Mouse (Mus musculus): ENCODE measurements at regions not wholly inside any gene's neighbourhood (a gene's known extent, or its start where the extent isn't known, plus 50 kb on each side); places are given as distances from the start of the nearest gene placed in this dataset.

- DNase-seq (ENCODE audit: low spot score), result no peak
- no peaks in the 10 kb centered on the region for H3K27me3 ChIP-seq (ENCODE audit: insufficient read depth, poor library complexity, severe bottlenecking)
These were observed 109.4 kb upstream of the Arid2 start for GRCm38 (mm10) chr15:96177911-96178310.

GRCm38 (mm10) chr15:96178374-96179109 is 108.8 kb upstream of the Arid2 start:
- Histone ChIP-seq H3K9me3 (no peaks in the 10 kb centered on the region), H3K36me3 (no peaks in the 10 kb centered on the region), H3K27me3 (ENCODE audit: insufficient read depth, poor library complexity, severe bottlenecking) (no peaks in the 10 kb centered on the region), H3K4me1 (replicated peaks) (0 out of 2 replicates have a peak, but pooled peaks cover 2% of the 10 kb centered on the region), H3K4me3 (no peak overlapping the region), H3K27ac (no peak overlapping the region)
- 79% methylated on average over 8 of the region's 8 CpGs for WGBS
- no peak for DNase-seq (ENCODE audit: low spot score)

More at GRCm38 (mm10) chr15:96177911-96178310, 109.4 kb upstream of the Arid2 start:
- H3K4me3 ChIP-seq, result no peak overlapping the region
- H3K27ac ChIP-seq, result no peak overlapping the region
- H3K4me1 ChIP-seq (replicated peaks), result 0 out of 2 replicates have a peak, but pooled peaks cover 2% of the 10 kb centered on the region
- no peaks in the 10 kb centered on the region for H3K9me3 ChIP-seq
- no peaks in the 10 kb centered on the region for H3K36me3 ChIP-seq
- 84% methylated on average over 9 of the region's 9 CpGs for WGBS

GRCm38 (mm10) chr15:96179511-96179910 is 107.8 kb upstream of the Arid2 start:
- 85% methylated on average over 5 of the region's 5 CpGs for WGBS
- H3K9me3 ChIP-seq, result no peaks in the 10 kb centered on the region

GRCm38 (mm10) chr15:96180036-96180435 is 107.3 kb upstream of the Arid2 start:
- no peak for DNase-seq (ENCODE audit: low spot score)
- Histone ChIP-seq H3K4me1 (replicated peaks) (0 out of 2 replicates have a peak, but pooled peaks cover 2% of the 10 kb centered on the region), H3K36me3 (no peaks in the 10 kb centered on the region), H3K9me3 (no peaks in the 10 kb centered on the region), H3K27me3 (ENCODE audit: insufficient read depth, poor library complexity, severe bottlenecking) (no peaks in the 10 kb centered on the region), H3K4me3 (no peak overlapping the region), H3K27ac (no peak overlapping the region)
- WGBS, result 86% methylated on average over 5 of the region's 5 CpGs

More at GRCm38 (mm10) chr15:96179511-96179910, 107.8 kb upstream of the Arid2 start:
- H3K27me3 ChIP-seq (ENCODE audit: insufficient read depth, poor library complexity, severe bottlenecking), result no peaks in the 10 kb centered on the region
- H3K4me1 ChIP-seq (replicated peaks), result 0 out of 2 replicates have a peak, but pooled peaks cover 2% of the 10 kb centered on the region
- no peak for DNase-seq (ENCODE audit: low spot score)
- no peak overlapping the region for H3K4me3 ChIP-seq
- no peaks in the 10 kb centered on the region for H3K36me3 ChIP-seq
- no peak overlapping the region for H3K27ac ChIP-seq

GRCm38 (mm10) chr15:96180977-96181376 is 106.3 kb upstream of the Arid2 start:
- no peaks in the 10 kb centered on the region for H3K27me3 ChIP-seq (ENCODE audit: insufficient read depth, poor library complexity, severe bottlenecking)
- no peak overlapping the region for H3K27ac ChIP-seq
- no peak overlapping the region for H3K4me3 ChIP-seq
- DNase-seq (ENCODE audit: low spot score), result no peak
- peaks cover 11% of the 10 kb centered on the region; the same call in 1 of the 2 replicates for H3K4me1 ChIP-seq (replicated peaks)
- H3K9me3 ChIP-seq, result no peaks in the 10 kb centered on the region
- WGBS, result 92% methylated on average over 8 of the region's 8 CpGs
- no peaks in the 10 kb centered on the region for H3K36me3 ChIP-seq

- H3K4me1 ChIP-seq (replicated peaks), result peaks cover 12% of the 10 kb centered on the region; the same call in 1 of the 2 replicates
- DNase-seq (ENCODE audit: low spot score), result no peak
- no peaks in the 10 kb centered on the region for H3K9me3 ChIP-seq
- no peak overlapping the region for H3K27ac ChIP-seq
- H3K36me3 ChIP-seq, result no peaks in the 10 kb centered on the region
- no peak overlapping the region for H3K4me3 ChIP-seq
- WGBS, result 89% methylated on average over 5 of the region's 5 CpGs
- H3K27me3 ChIP-seq (ENCODE audit: insufficient read depth, poor library complexity, severe bottlenecking), result no peaks in the 10 kb centered on the region
These were observed 105.0 kb upstream of the Arid2 start for GRCm38 (mm10) chr15:96182313-96182712.

- WGBS, result 78% methylated on average over 6 of the region's 6 CpGs
- no peaks in the 10 kb centered on the region for H3K9me3 ChIP-seq
These were observed 104.2 kb upstream of the Arid2 start for GRCm38 (mm10) chr15:96183069-96183468.

GRCm38 (mm10) chr15:96184666-96185065 is 102.7 kb upstream of the Arid2 start:
- no peak for DNase-seq (ENCODE audit: low spot score)
- Histone ChIP-seq H3K36me3 (no peaks in the 10 kb centered on the region), H3K4me1 (replicated peaks) (peaks cover 9% of the 10 kb centered on the region; the same call in 1 of the 2 replicates), H3K27ac (no peak overlapping the region), H3K27me3 (ENCODE audit: insufficient read depth, poor library complexity, severe bottlenecking) (no peaks in the 10 kb centered on the region), H3K9me3 (no peaks in the 10 kb centered on the region), H3K4me3 (no peak overlapping the region)
- 74% methylated on average over 8 of the region's 8 CpGs for WGBS

More at GRCm38 (mm10) chr15:96183069-96183468, 104.2 kb upstream of the Arid2 start:
- Histone ChIP-seq H3K27me3 (ENCODE audit: insufficient read depth, poor library complexity, severe bottlenecking) (no peaks in the 10 kb centered on the region), H3K36me3 (no peaks in the 10 kb centered on the region), H3K27ac (no peak overlapping the region), H3K4me3 (no peak overlapping the region), H3K4me1 (replicated peaks) (peaks cover 12% of the 10 kb centered on the region; the same call in 1 of the 2 replicates)
- DNase-seq (ENCODE audit: low spot score), result no peak

- Histone ChIP-seq H3K9me3 (no peaks in the 10 kb centered on the region), H3K4me1 (replicated peaks) (peaks cover 9% of the 10 kb centered on the region; the same call in 1 of the 2 replicates), H3K36me3 (no peaks in the 10 kb centered on the region), H3K4me3 (no peak overlapping the region), H3K27me3 (ENCODE audit: insufficient read depth, poor library complexity, severe bottlenecking) (no peaks in the 10 kb centered on the region), H3K27ac (0 out of 2 replicates have a peak overlapping the region, but pooled peaks have one; percentile 12)
- 50% methylated on average over 4 of the region's 4 CpGs for WGBS
- no peak for DNase-seq (ENCODE audit: low spot score)
These were observed 101.9 kb upstream of the Arid2 start for GRCm38 (mm10) chr15:96185429-96185828.

- Histone ChIP-seq H3K27me3 (ENCODE audit: insufficient read depth, poor library complexity, severe bottlenecking) (no peaks in the 10 kb centered on the region), H3K4me1 (replicated peaks) (peaks cover 9% of the 10 kb centered on the region; the same call in 1 of the 2 replicates), H3K36me3 (no peaks in the 10 kb centered on the region), H3K9me3 (no peaks in the 10 kb centered on the region), H3K4me3 (no peak overlapping the region), H3K27ac (0 out of 2 replicates have a peak overlapping the region, but pooled peaks have one; percentile 12)
- peak; percentile 6 for DNase-seq (ENCODE audit: low spot score)
- 36% methylated on average over 5 of the region's 6 CpGs for WGBS
These were observed 101.4 kb upstream of the Arid2 start for GRCm38 (mm10) chr15:96185901-96186300.

GRCm38 (mm10) chr15:96189551-96189950 is 97.8 kb upstream of the Arid2 start:
- H3K4me1 ChIP-seq (replicated peaks), result peaks cover 9% of the 10 kb centered on the region; the same call in 1 of the 2 replicates
- no peaks in the 10 kb centered on the region for H3K9me3 ChIP-seq
- H3K4me3 ChIP-seq, result no peak overlapping the region
- H3K27me3 ChIP-seq (ENCODE audit: insufficient read depth, poor library complexity, severe bottlenecking), result no peaks in the 10 kb centered on the region
- DNase-seq (ENCODE audit: low spot score), result no peak
- H3K27ac ChIP-seq, result no peak overlapping the region
- 86% methylated on average over 2 of the region's 2 CpGs for WGBS
- H3K36me3 ChIP-seq, result no peaks in the 10 kb centered on the region

GRCm38 (mm10) chr15:96197413-96197812 is 89.9 kb upstream of the Arid2 start:
- no peaks in the 10 kb centered on the region for H3K9me3 ChIP-seq
- H3K4me3 ChIP-seq, result no peak overlapping the region
- H3K4me1 ChIP-seq (replicated peaks), result no peaks in the 10 kb centered on the region
- no peaks in the 10 kb centered on the region for H3K27me3 ChIP-seq (ENCODE audit: insufficient read depth, poor library complexity, severe bottlenecking)
- H3K27ac ChIP-seq, result no peak overlapping the region
- DNase-seq (ENCODE audit: low spot score), result no peak
- H3K36me3 ChIP-seq, result no peaks in the 10 kb centered on the region
- WGBS, result 86% methylated on average over 10 of the region's 10 CpGs

- H3K27me3 ChIP-seq (ENCODE audit: insufficient read depth, poor library complexity, severe bottlenecking), result no peaks in the 10 kb centered on the region
- 52% methylated on average over 5 of the region's 5 CpGs for WGBS
- no peak overlapping the region for H3K4me3 ChIP-seq
- DNase-seq (ENCODE audit: low spot score), result no peak
- H3K4me1 ChIP-seq (replicated peaks), result no peaks in the 10 kb centered on the region
- H3K9me3 ChIP-seq, result no peaks in the 10 kb centered on the region
- H3K36me3 ChIP-seq, result no peaks in the 10 kb centered on the region
- no peak overlapping the region for H3K27ac ChIP-seq
These were observed 89.4 kb upstream of the Arid2 start for GRCm38 (mm10) chr15:96197932-96198331.
